Comparison of ENCODE assay signal across 12 mouse cellular contexts in the genomic region with DNA sequence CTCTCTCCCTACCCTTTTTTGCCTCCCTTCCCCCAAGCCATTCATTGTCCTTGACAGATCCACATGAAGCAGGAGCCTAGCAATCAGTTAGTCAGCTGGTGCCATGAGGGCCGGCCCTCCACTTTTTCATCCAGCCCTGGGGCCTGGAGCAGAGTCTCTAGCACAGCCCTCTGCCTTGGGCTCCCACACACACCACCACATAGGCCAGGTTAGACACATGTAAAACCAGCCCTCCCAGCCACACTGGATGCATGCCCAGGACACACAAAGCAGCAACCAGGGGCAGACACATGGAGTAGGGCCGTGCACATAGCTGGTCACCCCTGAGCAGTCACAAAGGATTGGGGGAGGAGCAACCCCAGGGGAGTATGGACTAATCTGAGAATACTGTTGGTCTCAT. TPM values are rescaled to one million over a fixed set of nuclear protein-coding genes. Genes with fewer than 3 reads are reported as not detected.
DNase-seq lines count a peak whose midpoint lies in the region; ATAC-seq lines count a peak whose summit lies in the region.
"Had no signal": no experiment of that assay in that cellular context is flagged by ENCODE, and none has a peak within 500 bp of the region (broad histone marks: within the 10 kb centered on the region; RNA-seq: fewer than 3 reads in every experiment).

No protein-coding gene starts in this region.

- 19% methylated on average over 2 of the region's 2 CpGs for WGBS in forebrain, embryonic 15.5 days
- WGBS in midbrain, embryonic 13.5 days = 8% methylated on average over 2 of the region's 2 CpGs
- 47% methylated on average over 2 of the region's 2 CpGs for WGBS in heart, embryonic 10.5 days

- H3K4me2 ChIP-seq in forebrain, embryonic 15.5 days (replicated peaks) = no peak overlapping the region
- no peak overlapping the region for H3K4me2 ChIP-seq in midbrain, embryonic 13.5 days (replicated peaks)

- ATAC-seq in cerebellum, adult (ENCODE audit: insufficient number of reproducible peaks, low FRiP score, low TSS enrichment) = 0 out of 2 replicates have a peak, but pooled peaks have one; percentile 8
- ATAC-seq in forebrain, embryonic 15.5 days (replicated peaks) = peak; percentile 65
- peak; percentile 73 for ATAC-seq in midbrain, embryonic 13.5 days

- H3K36me3 ChIP-seq in forebrain, embryonic 15.5 days = peaks cover 11% of the 10 kb centered on the region
- peaks cover 17% of the 10 kb centered on the region for H3K36me3 ChIP-seq in midbrain, embryonic 13.5 days
- no peaks in the 10 kb centered on the region for H3K36me3 ChIP-seq in heart, embryonic 10.5 days

- no peaks in the 10 kb centered on the region for H3K27me3 ChIP-seq in forebrain, embryonic 15.5 days
- no peaks in the 10 kb centered on the region for H3K27me3 ChIP-seq in midbrain, embryonic 13.5 days
- peaks cover 30% of the 10 kb centered on the region for H3K27me3 ChIP-seq in heart, embryonic 10.5 days (ENCODE audit: insufficient read depth, poor library complexity, severe bottlenecking)

- H3K27ac ChIP-seq in forebrain, embryonic 15.5 days (replicated peaks) = no peak overlapping the region
- H3K27ac ChIP-seq in midbrain, embryonic 13.5 days = peak overlapping the region; percentile 54; the same call in 1 of the 2 replicates
- H3K27ac ChIP-seq in heart, embryonic 10.5 days = no peak overlapping the region

- H3K4me1 ChIP-seq in forebrain, embryonic 15.5 days = no peaks in the 10 kb centered on the region
- H3K4me1 ChIP-seq in midbrain, embryonic 13.5 days (replicated peaks) = peaks cover 13% of the 10 kb centered on the region
- H3K4me1 ChIP-seq in heart, embryonic 10.5 days = no peaks in the 10 kb centered on the region

- DNase-seq in cerebellum, adult 8-10 months = no peak
- DNase-seq in adrenal gland, postnatal 36 days = peak; percentile 47 to 52
- no peak for DNase-seq in layer of hippocampus, postnatal 36 days
- DNase-seq in heart, embryonic 10.5 days (ENCODE audit: low spot score) = no peak
- DNase-seq in left cerebral cortex, postnatal 36 days (ENCODE audit: low spot score in 2 of 2) = no peak
- DNase-seq: cerebellum, adult 11 months; gastrocnemius, postnatal 25 days; kidney, adult 18-20 months had no signal

- H3K4me3 ChIP-seq in forebrain, embryonic 15.5 days = no peak overlapping the region
- H3K4me3 ChIP-seq in midbrain, embryonic 13.5 days (replicated peaks) = no peak overlapping the region
- no peak overlapping the region for H3K4me3 ChIP-seq in heart, embryonic 10.5 days

- intact Hi-C loops in left cerebral cortex, postnatal 36 days (cut with DNase I) = no loop called here

- no peaks in the 10 kb centered on the region for H3K9me3 ChIP-seq in forebrain, embryonic 15.5 days
- H3K9me3 ChIP-seq in midbrain, embryonic 13.5 days = no peaks in the 10 kb centered on the region
- no peaks in the 10 kb centered on the region for H3K9me3 ChIP-seq in heart, embryonic 10.5 days

- no peak overlapping the region for H3K9ac ChIP-seq in forebrain, embryonic 15.5 days (replicated peaks)
- H3K9ac ChIP-seq in midbrain, embryonic 13.5 days (replicated peaks) = no peak overlapping the region

RNA-seq across cellular contexts. Expression of gene Kcnq2, which starts 32.9 kb away (rescaled TPM):
- 1 to 10 TPM; 3.2 to 4.4 TPM for total RNA-seq in adrenal gland, postnatal 36 days (2021)
- 45.2 and 46.7 TPM in 2 replicates for polyA plus RNA-seq in forebrain, embryonic 15.5 days (2015; fragmentation: Nextera tagmentation; extraction: Ambion mirVana)
- 44.0 and 47.3 TPM in 2 replicates for polyA plus RNA-seq in midbrain, embryonic 13.5 days (2015; fragmentation: Nextera tagmentation; extraction: Ambion mirVana)
- total RNA-seq in layer of hippocampus, postnatal 36 days (2021) = 100 to 1,000 TPM; 336 to 348 TPM
- polyA plus RNA-seq in heart, embryonic 10.5 days (2016; fragmentation: Nextera tagmentation; extraction: Ambion mirVana) = 0.07 and 0.50 TPM in 2 replicates
- total RNA-seq in left cerebral cortex, postnatal 36 days (2021) = 100 to 1,000 TPM; 225 to 264 TPM
- total RNA-seq: gastrocnemius, postnatal 25 days; liver, adult 2 months had no signal
- polyA plus RNA-seq: liver, adult 2 months had no signal

RNA-seq across cellular contexts. Expression of gene Eef1a2, which starts 54.7 kb away (rescaled TPM):
- total RNA-seq in adrenal gland, postnatal 36 days (2021) = 10 to 100 TPM; 33.0 to 40.3 TPM
- 5.8 and 6.3 TPM in 2 replicates for polyA plus RNA-seq in forebrain, embryonic 15.5 days (2015; fragmentation: Nextera tagmentation; extraction: Ambion mirVana)
- 3.5 and 3.8 TPM in 2 replicates for polyA plus RNA-seq in midbrain, embryonic 13.5 days (2015; fragmentation: Nextera tagmentation; extraction: Ambion mirVana)
- total RNA-seq in layer of hippocampus, postnatal 36 days (2021) = 1,000 to 10,000 TPM; 1,091 to 1,130 TPM
- polyA plus RNA-seq in heart, embryonic 10.5 days (2016; fragmentation: Nextera tagmentation; extraction: Ambion mirVana) = 0.95 and 2.6 TPM in 2 replicates
- total RNA-seq in left cerebral cortex, postnatal 36 days (2021) = 1,000 to 10,000 TPM; 1,312 to 1,553 TPM
- polyA plus RNA-seq: liver, adult 2 months had no signal

RNA-seq across cellular contexts. Expression of gene Chrna4, which starts 58.8 kb away (rescaled TPM):
- 10 to 100 TPM in 1 of 2 experiments, 1 to 10 TPM in 1; 5.1 to 20.0 TPM for total RNA-seq in adrenal gland, postnatal 36 days (2021)
- 8.9 and 10.0 TPM in 2 replicates for polyA plus RNA-seq in forebrain, embryonic 15.5 days (2015; fragmentation: Nextera tagmentation; extraction: Ambion mirVana)
- 44.1 and 52.7 TPM in 2 replicates for polyA plus RNA-seq in midbrain, embryonic 13.5 days (2015; fragmentation: Nextera tagmentation; extraction: Ambion mirVana)
- 10 to 100 TPM; 14.1 to 14.4 TPM for total RNA-seq in layer of hippocampus, postnatal 36 days (2021)
- polyA plus RNA-seq in heart, embryonic 10.5 days (2016; fragmentation: Nextera tagmentation; extraction: Ambion mirVana) = 0.17 and 1.3 TPM in 2 replicates
- 10 to 100 TPM; 36.3 to 45.4 TPM for total RNA-seq in left cerebral cortex, postnatal 36 days (2021)

Comparison
In these comparisons a context has a peak if more than half of its experiments do, and no peak if none do; other contexts are left out.
1. ATAC-seq: peak in every context shown above with its lines; median percentile 73 in midbrain, embryonic 13.5 days; 65 in forebrain, embryonic 15.5 days; 8 in cerebellum, adult.
2. DNase-seq: peak in adrenal gland, postnatal 36 days (2 of 2); none in cerebellum, adult 8-10 months (single experiment), layer of hippocampus, postnatal 36 days (0 of 2), heart, embryonic 10.5 days (single experiment) and left cerebral cortex, postnatal 36 days (0 of 2).
3. RNA of gene Kcnq2, which starts 32.9 kb away (total RNA-seq): 336 to 348 TPM in layer of hippocampus, postnatal 36 days and 225 to 264 TPM in left cerebral cortex, postnatal 36 days; 3.2 to 4.4 TPM in adrenal gland, postnatal 36 days; every median in the first group is over 10 times any median in the second.
4. RNA of gene Eef1a2, which starts 54.7 kb away (total RNA-seq): 1,312 to 1,553 TPM in left cerebral cortex, postnatal 36 days and 1,091 to 1,130 TPM in layer of hippocampus, postnatal 36 days; 33.0 to 40.3 TPM in adrenal gland, postnatal 36 days; every median in the first group is over 10 times any median in the second.